Mouse (Mus musculus) telencephalon, adult 2 months (tissue): Measurements from ENCODE around the gene Olfr920.
A peak's percentile ranks its signal among the peaks of the same experiment; 100 is the strongest.

Source experiments
- DNase-seq: peaks from one replicate; pipeline ENCODE4 v3.0.0-alpha.2; 2011; ENCODE audit warnings: low read depth, low spot score

The Olfr920 gene

DNA sequence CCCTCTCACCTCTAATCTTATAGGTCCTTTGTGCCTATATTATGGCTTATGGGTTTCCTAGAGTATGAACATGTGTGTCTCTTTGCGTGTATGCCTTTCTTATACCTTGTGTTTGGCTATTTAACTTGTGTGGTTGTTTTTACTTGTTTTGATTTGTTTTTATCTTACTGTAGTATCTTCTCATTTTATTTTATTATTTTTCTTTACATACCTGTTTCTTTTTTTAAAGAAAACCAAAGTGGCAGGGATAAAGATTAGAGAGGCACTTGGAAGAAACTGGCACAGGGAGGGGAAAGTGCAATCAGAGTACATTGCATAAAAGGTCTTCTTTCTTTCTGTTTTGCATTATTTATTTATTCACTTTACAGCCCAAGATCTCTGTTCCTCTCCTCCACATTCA is at the start of gene Olfr920:
TSS of gene Olfr920 (plus strand) at position 301 of the 400 bp plus-strand sequence.
- no peak for DNase-seq

DNA sequence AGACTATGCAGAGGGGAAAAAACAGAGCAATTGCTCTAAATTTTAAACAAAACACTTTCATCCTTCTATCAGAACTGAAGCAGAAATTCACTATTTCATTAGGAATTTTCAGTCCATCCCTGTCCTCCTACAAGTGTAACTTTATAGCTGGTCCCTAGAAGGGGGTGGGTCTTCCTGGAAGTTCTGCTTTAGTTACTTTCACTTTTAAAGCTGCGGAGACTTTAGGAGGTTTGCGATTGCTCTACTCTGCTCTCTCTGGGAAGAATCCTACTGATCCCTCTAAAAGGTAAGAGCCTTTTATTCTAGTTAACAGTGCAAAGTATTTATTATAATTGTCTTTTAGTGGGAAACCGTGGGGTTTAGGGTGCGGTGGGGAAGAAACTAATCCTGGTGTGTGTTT is 34.0 kb upstream of the Olfr920 start, which contains the start of gene Vwa5a:
TSS of gene Vwa5a (plus strand) at position 167 of the 400 bp plus-strand sequence.
- peak; percentile 26 for DNase-seq

GRCm38 (mm10) chr9:38718927-38719441 is 33.1 kb upstream of the Olfr920 start:
- DNase-seq = no peak

GRCm38 (mm10) chr9:38724044-38724443 is 28.1 kb upstream of the Olfr920 start:
- no peak for DNase-seq

DNA sequence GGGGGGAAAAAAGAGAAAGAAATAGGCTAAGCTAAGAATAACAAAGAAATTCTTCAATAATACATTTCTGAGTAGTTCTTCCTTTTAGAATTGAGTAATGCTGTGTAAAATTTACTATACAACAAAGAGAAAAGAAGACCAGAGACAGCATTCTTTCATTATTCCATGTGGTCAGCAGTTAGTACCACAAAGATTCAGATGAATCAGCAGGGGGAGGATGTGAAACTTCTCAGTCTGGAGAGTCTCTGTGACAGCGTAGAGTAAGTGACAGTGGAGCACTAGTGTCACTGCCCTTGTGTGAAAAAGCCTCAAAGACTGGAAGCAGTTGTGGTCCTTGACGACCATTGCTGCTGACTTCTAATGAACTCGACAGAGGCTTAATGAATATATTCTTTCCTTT is 23.9 kb upstream of the Olfr920 start:
- DNase-seq = no peak

GRCm38 (mm10) chr9:38741408-38741807 is 10.7 kb upstream of the Olfr920 start:
- DNase-seq = no peak

DNA sequence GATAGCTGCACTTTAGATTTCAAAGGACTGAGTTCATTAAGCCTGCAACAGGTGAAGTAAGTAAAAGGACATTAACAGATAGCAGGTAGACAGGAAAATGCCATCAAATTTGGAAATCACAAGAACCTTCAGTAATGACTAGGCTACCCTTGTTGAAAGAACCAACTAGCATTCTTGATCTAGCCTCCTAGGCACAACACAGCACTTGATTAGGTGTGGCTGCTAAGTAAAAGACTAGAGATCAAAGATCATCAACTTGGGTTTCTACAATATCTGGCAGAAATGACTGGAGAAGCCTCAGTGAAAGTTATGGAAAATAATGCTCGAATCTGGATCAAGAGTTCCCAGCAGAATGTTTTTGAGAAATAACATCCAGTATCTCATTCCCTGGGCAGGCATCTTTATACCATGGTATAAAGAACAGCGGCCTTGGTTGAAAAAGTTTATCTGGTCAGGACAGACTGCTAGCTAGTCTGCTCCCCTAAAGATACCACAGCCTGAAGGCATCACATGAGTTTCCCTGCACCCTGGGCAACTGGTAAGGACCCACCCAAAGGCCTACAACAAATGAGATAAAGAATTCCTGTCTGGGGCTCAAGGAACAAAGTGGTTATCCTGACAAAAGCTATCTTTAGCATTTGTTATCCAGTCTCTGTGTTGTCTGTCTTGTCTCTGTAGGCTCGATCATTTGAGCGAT is 7.3 kb upstream of the Olfr920 start:
- DNase-seq = no peak

GRCm38 (mm10) chr9:38772768-38773167 is 20.7 kb downstream of the Olfr920 start, which contains the start of gene Olfr921:
Olfr921 (plus strand) TSS chr9:38773068.
- DNase-seq = no peak

DNA sequence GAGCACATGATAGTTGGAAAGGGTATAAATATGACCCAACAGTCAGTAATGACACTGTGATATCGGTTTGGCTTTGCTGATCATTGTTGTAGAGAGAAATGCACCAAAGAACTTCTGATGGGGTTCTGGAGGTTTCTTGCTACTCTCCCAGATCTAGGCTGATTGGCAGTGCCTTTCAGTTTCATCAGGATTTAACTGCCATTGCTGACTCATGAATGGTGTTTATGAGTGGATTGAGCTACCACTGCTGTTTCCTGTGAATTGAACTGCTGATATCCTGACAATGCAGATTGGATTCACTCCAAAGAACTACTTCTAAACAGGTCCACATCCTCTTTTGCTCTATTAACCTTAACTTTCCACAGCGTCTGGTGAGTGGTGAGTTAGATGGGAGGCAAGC is 40.6 kb downstream of the Olfr920 start:
- no peak for DNase-seq

DNA sequence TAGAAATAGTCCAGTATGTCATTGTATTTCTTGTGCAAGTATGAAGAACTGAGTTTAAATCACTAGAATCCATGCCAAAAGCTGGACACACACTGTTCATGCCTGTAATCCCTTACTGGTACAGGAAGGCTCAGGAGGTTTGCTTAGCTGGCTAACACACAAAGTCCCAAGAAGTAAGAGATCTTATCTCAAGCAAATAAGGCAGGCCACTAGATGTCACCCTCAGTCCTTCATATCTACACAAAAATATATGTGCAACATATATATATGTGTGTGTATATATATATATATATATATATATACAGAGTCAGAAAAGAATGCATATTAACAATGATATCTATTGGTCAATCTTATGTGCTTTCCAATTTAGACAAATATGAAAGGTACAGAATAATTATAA is 53.6 kb downstream of the Olfr920 start:
- peak; percentile 15 for DNase-seq
